Mouse (Mus musculus): ENCODE results near the gene Ptn.
"Not testable (repeated sequence)": the region's sequence is repeated elsewhere in the genome, so short reads cannot be mapped to it uniquely, and the experiment has no call there.

- not testable (repeated sequence) for TF ChIP-seq CTCF, POLR2A (IDR thresholded peaks at IDR 0.05; ENCODE audit: extremely low read depth, insufficient read depth, low read length)
Measured at GRCm38 (mm10) chr6:36735622-36736021, 74.4 kb downstream of the Ptn start.

All from cortical plate, adult 2 months (tissue).